Mouse (Mus musculus) monocyte, adult 5-6 weeks (primary cell): ENCODE data around the gene Gabpa. TPM values are rescaled to one million over a fixed set of nuclear protein-coding genes. Genes with fewer than 3 reads are reported as not detected.
A peak's percentile ranks its signal among the peaks of the same experiment; 100 is the strongest.

Source experiments
- ATAC-seq: fragments of 153-309, 156-312 bp; replicated peaks from 2 replicates; pipeline ENCODE4 v1.8.0; 2017; ENCODE audit warnings: mild to moderate bottlenecking; ENCODE audit not compliant: low TSS enrichment, insufficient number of reproducible peaks, severe bottlenecking, poor library complexity, low FRiP score
- total RNA-seq: library from RNA; stranded (forward); fragments of 200-1000, 200-491, 200-594 nt; gene quantifications from 3 replicates; pipeline ENCODE4 v1.2.3, GENCODE M21; 2017

Gabpa gene
- 75.5 to 102 TPM (median 84.3 TPM) in 3 replicates for total RNA-seq

DNA sequence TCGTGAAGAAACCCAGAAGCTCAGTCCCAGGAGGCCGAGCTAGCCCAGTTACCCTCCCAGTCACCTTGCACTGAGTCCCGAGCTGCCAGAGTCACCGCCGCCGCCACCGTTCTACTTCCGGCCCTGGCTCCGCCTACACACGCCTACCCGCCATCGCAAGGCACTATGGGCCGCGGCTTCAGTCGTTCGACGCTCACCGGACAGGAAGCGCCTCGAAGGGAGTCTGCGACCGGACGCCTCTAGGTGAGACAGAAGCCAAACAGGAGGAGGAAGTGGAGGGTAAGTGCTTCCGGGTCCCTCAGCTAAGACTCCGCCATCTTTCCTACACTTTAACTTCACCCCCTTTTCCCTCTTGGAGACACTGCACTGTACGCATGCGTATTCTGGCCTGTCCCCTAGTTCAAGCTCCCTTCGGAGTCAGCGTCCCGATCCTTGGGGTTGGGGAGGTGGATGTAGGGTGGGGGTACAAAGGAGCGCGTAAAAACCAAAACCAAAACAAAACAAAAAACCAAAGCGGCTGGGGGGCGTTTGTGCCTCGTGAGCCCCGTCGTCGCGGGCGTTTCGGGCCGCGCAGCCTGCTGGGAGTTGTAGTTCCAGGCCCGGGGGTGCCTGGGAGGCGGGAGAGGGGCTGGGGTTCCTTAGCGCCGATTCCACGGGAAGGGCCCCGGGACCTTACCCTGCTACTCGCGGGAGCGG lies at the start of gene Gabpa:
Gene Gabpa (plus strand): TSS at position 181 of the 696 bp plus-strand sequence.
- ATAC-seq, result peak; percentile 94

DNA sequence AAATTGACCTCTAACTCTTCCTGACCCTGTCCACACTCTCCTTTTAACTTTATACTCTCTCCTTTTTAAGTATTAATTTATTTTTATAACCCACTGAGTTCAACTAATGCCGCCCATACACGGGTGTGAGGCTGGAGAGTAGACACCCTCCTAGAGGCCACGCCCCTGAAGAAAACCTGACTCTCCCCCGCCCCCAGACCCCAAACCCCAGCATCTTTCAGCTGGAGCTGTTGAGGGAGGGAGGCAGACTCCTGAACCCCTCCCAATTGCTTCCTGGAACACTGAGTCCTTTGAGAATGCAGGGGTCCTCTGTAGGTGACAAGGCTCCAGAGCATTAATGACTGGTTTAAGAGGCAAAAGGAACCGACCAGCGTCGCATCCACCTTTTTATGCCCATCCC lies 49.8 kb upstream of the Gabpa start:
- ATAC-seq, result no peak

DNA sequence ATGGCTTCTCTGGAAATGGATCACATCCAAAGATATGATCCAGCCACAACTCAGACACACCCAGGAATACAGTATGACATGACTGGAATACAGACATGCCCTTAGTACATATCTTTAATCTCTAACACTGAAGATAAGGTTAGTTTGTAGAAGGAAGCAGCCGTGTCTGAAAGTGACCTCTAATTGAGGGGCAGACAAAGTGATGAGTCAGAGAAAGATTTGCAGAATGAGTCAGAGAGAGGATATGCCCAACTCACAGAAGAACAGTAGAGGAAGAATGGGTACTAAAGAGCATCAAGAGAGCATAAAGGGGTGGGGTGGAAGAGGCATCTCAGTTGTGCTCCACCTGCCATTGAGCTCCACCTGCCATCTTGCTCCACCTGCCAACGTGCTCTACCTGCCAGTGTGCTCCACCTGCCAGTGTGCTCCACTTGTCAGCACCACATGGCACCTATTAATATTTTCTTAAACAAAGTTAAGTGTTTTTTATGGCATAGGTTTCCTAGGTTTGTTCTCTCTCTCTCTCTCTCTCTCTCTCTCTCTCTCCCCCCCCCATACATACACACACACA lies 44.0 kb upstream of the Gabpa start:
- ATAC-seq, result no peak

DNA sequence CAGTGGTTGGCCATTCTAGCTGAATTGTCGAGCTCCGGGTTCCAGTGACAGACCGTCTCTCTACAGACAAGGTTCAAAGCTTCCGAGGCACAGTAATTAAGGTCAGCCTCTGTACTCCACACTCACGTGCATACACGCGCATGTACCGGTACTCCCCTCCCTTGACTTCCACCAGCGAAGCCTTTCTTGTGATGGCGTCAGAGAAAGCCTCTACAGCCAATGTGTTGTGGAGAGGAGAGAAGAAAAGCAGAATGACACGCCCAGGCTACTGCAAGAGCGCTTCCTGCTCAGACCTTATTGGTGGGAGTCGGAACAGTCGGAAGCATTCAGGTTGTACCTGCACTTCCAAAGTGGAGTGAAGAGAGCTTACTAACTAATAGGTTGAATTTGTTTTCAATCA lies 41.3 kb upstream of the Gabpa start:
- ATAC-seq, result no peak

DNA sequence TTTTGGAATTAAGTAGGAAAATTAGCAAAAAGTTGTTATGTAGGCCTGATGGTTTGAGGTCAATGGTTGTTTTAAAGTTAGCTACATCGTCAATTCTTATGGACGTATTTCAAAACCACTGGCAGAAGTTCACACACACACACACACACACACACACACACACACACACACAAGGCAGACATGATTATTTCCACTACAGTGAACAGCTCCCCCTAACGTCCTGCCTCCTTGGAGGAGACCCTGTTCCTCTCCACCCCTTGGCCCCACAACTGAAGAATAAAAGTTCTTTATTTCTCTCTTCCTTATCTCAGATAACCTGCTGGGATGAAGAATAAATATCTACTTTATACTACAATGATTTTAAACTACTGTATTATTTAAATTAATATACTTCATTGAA lies 39.4 kb upstream of the Gabpa start:
- no peak for ATAC-seq

DNA sequence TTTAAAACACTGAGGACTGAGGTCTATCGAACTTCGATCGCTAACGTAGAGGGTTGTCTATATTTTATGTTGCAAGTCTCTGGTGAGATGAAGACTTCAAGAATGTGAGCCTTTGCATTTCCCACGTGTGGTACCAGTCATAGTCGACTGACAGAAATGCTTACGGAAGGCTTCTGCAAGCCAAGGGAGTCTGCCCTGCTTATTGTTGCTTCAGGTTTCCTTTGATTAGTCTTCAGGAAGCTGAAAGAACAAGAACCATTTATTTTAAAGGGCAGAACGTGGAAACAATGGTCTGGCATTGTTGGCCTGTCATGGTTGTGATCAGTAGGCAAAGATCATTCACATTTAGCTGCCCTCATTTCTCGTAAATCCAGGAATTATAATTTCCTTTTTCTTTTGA lies 38.0 kb upstream of the Gabpa start:
- no peak for ATAC-seq

DNA sequence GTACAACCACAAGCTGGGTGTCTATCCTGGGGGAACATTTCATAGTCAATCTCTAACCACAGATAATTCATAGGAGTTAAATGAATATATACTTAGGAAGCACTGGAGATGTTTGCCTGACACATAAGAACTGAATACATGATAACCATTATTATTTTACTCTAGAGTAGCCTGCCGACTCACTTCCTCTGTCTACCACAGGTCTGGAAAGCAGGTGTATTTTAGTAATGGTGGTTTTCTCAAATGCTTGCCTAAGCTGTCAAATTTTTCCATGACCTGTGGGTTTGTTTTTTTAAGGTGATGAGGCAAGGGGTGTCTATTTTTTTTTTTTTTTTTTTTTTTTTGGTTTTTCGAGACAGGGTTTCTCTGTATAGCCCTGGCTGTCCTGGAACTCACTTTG lies 34.7 kb upstream of the Gabpa start:
- no peak for ATAC-seq

DNA sequence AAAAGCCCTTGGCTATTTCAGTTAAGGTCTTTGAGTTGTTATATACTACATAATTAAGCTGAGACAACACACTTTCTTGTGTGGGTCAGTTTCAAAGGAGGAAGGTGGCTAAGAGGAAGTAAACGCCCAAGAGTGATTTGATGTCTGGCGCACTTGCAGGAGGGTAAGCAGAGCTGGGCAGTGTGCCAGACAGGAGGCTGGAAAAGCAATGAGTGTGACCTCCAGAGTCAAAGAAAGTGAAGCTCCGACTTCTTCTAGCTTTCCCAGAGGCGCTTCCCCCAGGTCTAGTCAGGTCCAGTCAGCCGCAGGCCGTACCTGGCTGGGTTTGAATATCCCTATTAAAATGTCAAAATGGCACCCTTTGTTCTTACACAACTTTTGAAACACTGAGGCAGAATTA lies 32.5 kb upstream of the Gabpa start:
- ATAC-seq, result 0 out of 2 replicates have a peak, but pooled peaks have one; percentile 22

DNA sequence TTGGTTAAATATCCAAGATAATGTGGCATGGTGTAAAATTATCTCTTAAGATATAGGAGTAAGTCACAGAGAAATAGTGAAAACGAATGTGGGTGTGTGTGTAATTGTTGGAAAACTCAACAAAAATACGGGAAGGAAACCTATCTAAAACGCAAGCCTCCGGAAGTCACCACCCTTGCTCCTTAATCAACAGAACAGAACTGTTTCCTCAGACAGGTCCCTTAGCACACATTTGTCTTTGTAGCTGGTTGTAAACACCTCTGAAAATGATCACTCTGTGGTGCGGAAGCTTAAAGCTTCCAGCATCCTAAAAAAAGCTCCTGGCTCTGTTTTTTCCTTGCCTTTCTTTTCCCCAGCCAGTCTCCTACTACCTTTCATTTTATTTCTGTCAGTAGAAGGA lies 29.9 kb upstream of the Gabpa start:
- ATAC-seq, result no peak

DNA sequence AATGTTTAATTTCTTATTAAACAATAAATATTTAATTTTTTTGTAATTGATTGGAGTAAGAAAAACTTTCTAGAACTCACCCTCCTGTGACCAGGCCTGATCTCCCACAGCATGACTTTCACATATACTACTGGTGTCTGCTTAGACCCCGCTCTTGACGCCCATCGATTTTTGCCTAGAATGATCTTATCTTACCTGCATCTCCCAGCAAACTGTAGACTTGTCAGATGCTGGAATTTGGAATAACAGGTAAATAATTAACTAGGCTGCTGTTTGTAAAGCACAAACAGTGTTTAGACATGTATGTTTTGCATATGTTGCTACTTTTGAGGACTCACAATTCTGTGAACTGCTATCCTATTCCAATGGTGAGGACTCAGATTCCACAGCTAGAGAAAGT lies 28.6 kb upstream of the Gabpa start:
- ATAC-seq, result no peak

DNA sequence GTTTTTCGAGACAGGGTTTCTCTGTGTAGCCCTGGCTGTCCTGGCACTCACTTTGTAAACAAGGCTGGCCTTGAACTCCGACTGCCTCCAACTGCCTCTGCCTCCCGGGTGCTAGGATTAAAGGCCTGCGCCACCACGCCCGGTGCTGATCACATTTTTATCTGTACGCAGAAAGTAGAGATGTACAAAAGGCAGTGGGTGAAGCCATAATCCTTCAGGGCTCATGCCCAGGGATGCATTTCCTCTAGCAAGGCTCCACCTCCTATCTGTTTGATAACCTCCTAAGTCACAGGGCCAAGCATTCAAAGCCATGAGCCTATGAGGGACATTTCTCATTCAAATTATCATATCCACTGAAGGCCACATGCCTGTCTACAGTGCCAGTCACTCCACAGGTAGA lies 26.9 kb upstream of the Gabpa start:
- ATAC-seq, result no peak

DNA sequence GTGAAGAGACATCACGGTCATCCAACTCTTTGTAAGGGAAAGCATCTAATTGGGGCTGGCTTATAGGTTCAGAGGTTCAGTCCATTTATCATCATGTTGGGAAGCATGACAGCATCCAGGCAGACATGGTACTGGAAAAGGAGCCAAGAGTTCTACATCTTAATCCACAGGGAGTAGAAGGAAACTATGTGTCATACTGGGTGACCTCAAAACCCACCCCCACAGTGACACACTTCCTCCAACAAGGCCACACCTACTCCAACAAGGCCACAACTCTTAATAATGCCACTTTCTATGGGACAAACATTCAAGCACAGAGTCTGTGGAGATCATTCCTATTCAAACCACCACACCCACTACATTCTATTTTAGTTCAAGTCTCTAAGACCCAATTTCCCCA lies 24.5 kb upstream of the Gabpa start:
- no peak for ATAC-seq

DNA sequence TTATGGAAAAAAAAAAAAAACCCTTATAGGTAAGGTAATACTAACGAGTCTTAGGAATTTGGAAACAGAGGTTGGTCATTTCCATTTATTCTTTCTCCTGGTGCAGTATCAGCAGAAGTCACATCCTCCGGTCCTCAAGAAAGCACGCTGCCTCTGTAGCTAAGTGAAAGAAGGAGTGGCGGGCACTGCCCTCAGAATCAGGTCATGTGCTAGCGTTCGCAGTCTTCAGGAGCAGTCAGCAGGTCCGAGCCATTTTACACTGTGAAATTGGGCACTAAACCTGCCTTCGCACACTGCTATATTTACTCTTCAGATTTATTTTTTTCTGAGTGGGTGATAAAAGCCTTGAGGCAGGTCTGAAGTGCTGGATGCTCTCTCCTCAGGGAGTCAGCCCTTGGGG lies 20.9 kb upstream of the Gabpa start:
- no peak for ATAC-seq

DNA sequence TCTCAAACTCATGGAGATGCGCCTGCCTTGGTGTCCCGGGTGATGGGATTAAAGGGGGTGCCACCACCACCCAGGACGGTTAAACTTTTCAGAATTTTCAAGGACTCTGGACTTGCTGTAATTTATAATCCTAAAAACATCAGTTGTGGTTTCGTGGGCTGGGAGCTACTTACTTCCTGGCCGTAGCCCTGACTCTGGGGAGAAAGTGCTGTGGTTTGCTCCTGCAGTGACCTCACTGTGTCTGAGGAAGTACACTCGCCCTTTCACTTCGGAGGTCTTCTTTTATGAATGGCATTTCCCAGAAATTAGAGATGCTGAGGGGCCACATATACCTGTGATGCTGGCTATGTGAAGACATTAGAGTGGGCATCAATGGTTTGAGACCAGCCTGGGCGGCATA lies 20.2 kb upstream of the Gabpa start:
- ATAC-seq, result 0 out of 2 replicates have a peak, but pooled peaks have one; percentile 29

DNA sequence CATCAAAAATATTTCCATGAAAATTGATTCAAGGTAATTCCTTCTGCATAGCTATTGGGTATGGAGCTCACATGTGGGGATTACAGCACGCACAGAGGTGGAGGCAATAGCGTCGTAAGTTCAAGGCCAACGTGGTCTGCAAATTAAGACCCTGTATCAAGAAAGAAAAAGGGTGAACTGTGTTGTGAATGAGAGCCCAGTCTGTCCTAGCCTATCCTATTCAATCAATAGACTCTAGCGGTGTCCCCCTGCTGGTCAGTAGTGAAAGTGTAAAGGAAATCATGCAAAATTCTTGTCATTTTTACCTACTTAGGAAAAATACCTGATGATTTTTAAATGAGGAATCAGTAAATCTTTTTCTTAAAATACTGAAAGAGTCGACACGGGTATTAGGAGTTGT lies 17.3 kb upstream of the Gabpa start:
- ATAC-seq, result no peak

DNA sequence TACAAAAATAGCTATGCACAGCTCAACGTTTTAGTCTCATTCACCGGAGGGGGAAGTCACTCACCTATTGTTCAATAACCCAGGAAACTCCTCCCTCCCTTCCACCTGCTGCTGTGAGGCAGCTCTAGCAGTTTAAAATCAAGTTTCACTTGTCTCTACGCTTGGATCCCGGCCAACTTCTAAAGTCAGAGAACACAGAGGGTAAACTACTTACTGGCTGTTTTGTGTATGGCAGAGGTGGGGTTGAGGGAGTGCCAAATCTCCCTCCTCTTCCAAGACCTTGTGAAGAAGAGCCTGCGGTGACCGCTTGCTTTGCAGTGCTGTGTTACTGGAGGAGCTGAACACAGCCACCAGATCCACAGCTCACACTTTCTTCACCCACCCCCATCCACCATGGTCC lies 9.7 kb upstream of the Gabpa start:
- ATAC-seq, result no peak

DNA sequence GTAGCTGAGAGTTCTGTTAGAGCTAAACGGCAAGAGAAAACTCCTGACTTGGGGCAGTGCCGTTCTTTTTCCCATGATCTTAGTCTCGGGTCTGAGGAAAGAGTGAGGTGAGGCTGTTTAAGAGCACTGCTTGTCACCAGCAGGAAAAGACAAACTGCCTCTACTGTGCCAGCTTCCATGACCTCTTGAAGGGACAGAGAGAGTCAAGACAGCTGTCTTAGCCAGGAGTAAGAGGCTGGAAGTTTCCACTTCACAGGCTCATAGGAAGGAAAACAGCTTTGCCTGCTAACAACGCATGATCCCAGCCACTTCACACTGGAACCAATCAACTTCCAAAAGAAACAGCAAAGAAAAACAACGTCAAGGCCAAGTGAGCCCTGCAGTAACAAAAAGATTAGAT lies 3.0 kb upstream of the Gabpa start:
- no peak for ATAC-seq

DNA sequence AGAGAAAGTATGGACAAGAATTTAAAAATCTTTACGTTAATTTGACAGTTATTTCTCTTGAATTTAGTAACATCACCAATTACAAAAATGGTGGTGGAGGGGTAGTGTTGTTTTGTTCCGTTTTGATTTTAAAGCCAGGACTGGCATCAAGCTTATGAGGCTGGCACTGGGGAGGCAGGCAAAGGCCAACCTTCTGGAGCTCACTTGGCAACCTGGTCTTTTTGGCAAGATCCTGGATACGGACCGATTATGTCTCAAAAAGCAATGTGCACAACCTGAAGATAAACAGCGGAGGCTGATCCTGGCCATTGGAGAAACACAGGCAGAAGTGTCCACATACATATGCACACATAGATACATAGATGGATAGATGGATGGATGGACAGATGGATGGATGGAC lies 2.0 kb upstream of the Gabpa start:
- ATAC-seq, result no peak

DNA sequence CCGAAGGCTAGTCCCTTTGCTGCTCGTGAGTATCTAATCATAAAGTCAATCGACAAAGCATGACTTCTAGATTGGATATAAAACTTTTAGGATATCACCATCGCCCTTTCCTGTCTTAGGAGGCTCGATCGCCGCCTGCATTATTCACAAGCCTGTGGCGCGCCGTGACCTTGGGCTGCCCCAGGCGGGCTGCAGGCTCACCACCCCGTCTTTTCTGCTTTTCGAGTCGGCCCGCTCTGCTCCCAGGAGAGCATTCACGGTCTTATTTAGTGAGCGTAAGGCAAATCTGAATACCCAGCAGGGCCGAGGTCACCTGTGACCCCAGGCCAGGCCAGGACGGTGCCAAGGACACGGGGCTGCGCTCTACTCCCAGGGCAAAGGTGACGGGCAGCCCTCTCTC lies 381 bp upstream of the Gabpa start:
- ATAC-seq, result no peak

DNA sequence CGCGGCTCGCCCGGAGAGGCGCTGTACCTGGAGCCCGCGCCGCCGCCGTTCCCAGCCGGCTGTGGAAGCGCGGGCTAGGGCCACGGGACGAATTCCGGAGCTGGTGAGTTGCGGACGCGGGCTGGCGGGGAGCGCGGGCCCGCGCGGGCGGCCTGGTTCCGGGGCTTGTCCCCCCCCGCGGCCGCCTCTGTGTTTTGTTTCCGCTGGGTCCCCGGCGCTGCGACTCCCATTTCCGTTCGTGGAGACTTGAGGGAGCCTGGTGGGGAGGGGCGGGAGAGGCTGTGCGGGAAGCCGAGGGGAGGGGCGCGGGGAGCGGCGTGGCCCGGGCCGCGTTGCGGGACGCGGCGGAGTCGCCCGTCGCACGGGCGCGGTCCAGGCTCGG lies 707 bp downstream of the Gabpa start, which contains the start of gene Atp5j:
Gene Atp5j (minus strand): TSS at position 185 of the 382 bp plus-strand sequence.
- no peak for ATAC-seq
